ENCODE assay signal across 21 mouse cellular contexts in genomic region chr1:80396560-80396959, GRCm38 (mm10). TPM values are rescaled to one million over a fixed set of nuclear protein-coding genes. Genes with fewer than 3 reads are reported as not detected.
DNase-seq lines count a peak whose midpoint lies in the region; ATAC-seq and TF ChIP-seq lines count a peak whose summit lies in the region.
"Had no signal": no experiment of that assay in that cellular context is flagged by ENCODE, and none has a peak within 500 bp of the region (broad histone marks: within the 10 kb centered on the region; RNA-seq: fewer than 3 reads in every experiment).

No protein-coding gene starts in this region.

- no peaks in the 10 kb centered on the region; the same call in 1 of the 2 replicates for H3K4me1 ChIP-seq in lung, postnatal 0 days (ENCODE audit: insufficient read depth, low read depth, low read length)
- H3K4me1 ChIP-seq: embryonic facial prominence, embryonic 13.5 days; embryonic facial prominence, embryonic 15.5 days; forebrain, embryonic 10.5 days; forebrain, embryonic 12.5 days had no signal

- WGBS in lung, postnatal 0 days, result 84% methylated on average over 9 of the region's 9 CpGs

- H3K27ac ChIP-seq in lung, postnatal 0 days (ENCODE audit: low read length), result no peak overlapping the region
- H3K27ac ChIP-seq: embryonic facial prominence, embryonic 13.5 days; embryonic facial prominence, embryonic 15.5 days; forebrain, embryonic 10.5 days; forebrain, embryonic 12.5 days had no signal

- no peak overlapping the region for H3K4me2 ChIP-seq in lung, postnatal 0 days (replicated peaks; ENCODE audit: low read depth, low read length)
- H3K4me2 ChIP-seq: embryonic facial prominence, embryonic 13.5 days; embryonic facial prominence, embryonic 15.5 days; forebrain, embryonic 12.5 days had no signal

- no peak overlapping the region for H3K4me3 ChIP-seq in lung, postnatal 0 days (ENCODE audit: low read depth, low read length)
- H3K4me3 ChIP-seq: embryonic facial prominence, embryonic 13.5 days; embryonic facial prominence, embryonic 15.5 days; erythroblast, embryonic 14.5 days; forebrain, embryonic 10.5 days; forebrain, embryonic 12.5 days had no signal

- TF ChIP-seq CTCF in lung, postnatal 0 days (IDR thresholded peaks at IDR 0.05), result no peak

- TF ChIP-seq EP300 in lung, postnatal 0 days (IDR thresholded peaks at IDR 0.05), result no peak

- H3K36me3 ChIP-seq in lung, postnatal 0 days (ENCODE audit: insufficient read depth, low read length), result no peaks in the 10 kb centered on the region
- H3K36me3 ChIP-seq: embryonic facial prominence, embryonic 13.5 days; embryonic facial prominence, embryonic 15.5 days; forebrain, embryonic 10.5 days; forebrain, embryonic 12.5 days had no signal

- no peaks in the 10 kb centered on the region for H3K9me3 ChIP-seq in lung, postnatal 0 days (ENCODE audit: low read length)
- H3K9me3 ChIP-seq: embryonic facial prominence, embryonic 13.5 days; embryonic facial prominence, embryonic 15.5 days; forebrain, embryonic 10.5 days; forebrain, embryonic 12.5 days had no signal

- no peaks in the 10 kb centered on the region for H3K27me3 ChIP-seq in lung, postnatal 0 days (replicated peaks; ENCODE audit: insufficient read depth, low read length)
- H3K27me3 ChIP-seq: embryonic facial prominence, embryonic 13.5 days; embryonic facial prominence, embryonic 15.5 days; forebrain, embryonic 12.5 days had no signal

- H3K9ac ChIP-seq in lung, postnatal 0 days (replicated peaks; ENCODE audit: low read depth), result no peak overlapping the region
- H3K9ac ChIP-seq: embryonic facial prominence, embryonic 13.5 days; embryonic facial prominence, embryonic 15.5 days; forebrain, embryonic 12.5 days had no signal

- no peak for DNase-seq in yolk sac, embryonic 10.5 days (ENCODE audit: low spot score)
- no peak for DNase-seq in lung, adult 18-20 months
- no peak for DNase-seq in lung, postnatal 0 days (ENCODE audit: low spot score)
- DNase-seq: adrenal gland, adult 2 months; adrenal gland, postnatal 10 days; adrenal gland, postnatal 36 days; cerebellum, adult 11-12 months; cerebellum, adult 2 months; cerebellum, adult 9-10 months; cerebellum, postnatal 10 days; cerebellum, postnatal 25 days; embryo, embryonic 11 days had no signal

- ATAC-seq in granulocyte monocyte progenitor cell, adult 5-6 weeks (replicated peaks; ENCODE audit: poor library complexity, severe bottlenecking), result peak; percentile 56
- peak; percentile 52 for ATAC-seq in megakaryocyte progenitor cell, adult 5-6 weeks (replicated peaks; ENCODE audit: poor library complexity)
- no peak for ATAC-seq in lung, postnatal 0 days
- ATAC-seq: forebrain, embryonic 14.5 days; forebrain, embryonic 16.5 days had no signal

RNA-seq across cellular contexts. Expression of gene Cul3, which starts 56.3 kb away (rescaled TPM):
- total RNA-seq in granulocyte monocyte progenitor cell, adult 5-6 weeks (2014; fragmentation: Nextera tagmentation), result 74.6 and 110 TPM in 2 replicates
- 209 and 304 TPM in 2 replicates for total RNA-seq in granulocyte monocyte progenitor cell, adult 5-6 weeks (2017)
- total RNA-seq in megakaryocyte progenitor cell, adult 5-6 weeks (2015), result 142 and 174 TPM in 2 replicates
- 274 and 330 TPM in 2 replicates for total RNA-seq in megakaryocyte progenitor cell, adult 5-6 weeks (2017)
- 33.8 and 37.6 TPM in 2 replicates for polyA plus RNA-seq in lung, postnatal 0 days (2015; fragmentation: Nextera tagmentation; extraction: Ambion mirVana)
